Comparison of ENCODE assay signal across 15 mouse cellular contexts in the genomic region with DNA sequence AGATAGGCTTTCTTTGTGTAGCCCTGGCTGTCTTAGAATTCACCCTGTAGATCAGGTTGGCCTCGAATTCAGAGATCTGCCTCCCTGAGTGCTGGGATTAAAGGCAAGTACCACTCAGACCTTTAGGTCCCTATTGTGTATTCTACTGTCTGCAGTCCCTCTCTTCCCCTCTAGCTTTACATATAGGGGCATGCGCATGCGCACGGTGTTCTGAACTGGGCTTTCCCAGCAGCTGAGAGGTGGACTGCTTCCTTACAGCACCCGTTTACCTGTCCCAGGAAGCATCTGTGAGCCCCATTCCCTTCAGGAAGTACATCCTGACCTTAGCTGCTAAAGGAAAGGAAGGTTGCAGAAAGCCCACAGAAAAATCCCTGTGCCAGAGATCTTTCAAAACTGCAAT.
DNase-seq lines count a peak whose midpoint lies in the region; ATAC-seq and TF ChIP-seq lines count a peak whose summit lies in the region.
"Had no signal": no experiment of that assay in that cellular context is flagged by ENCODE, and none has a peak within 500 bp of the region (broad histone marks: within the 10 kb centered on the region; RNA-seq: fewer than 3 reads in every experiment).

No protein-coding gene starts in this region.

- H3K9me3 ChIP-seq in limb, embryonic 13.5 days, result no peaks in the 10 kb centered on the region
- no peaks in the 10 kb centered on the region for H3K9me3 ChIP-seq in limb, embryonic 10.5 days (replicated peaks)
- H3K9me3 ChIP-seq in intestine, postnatal 0 days (ENCODE audit: control insufficient read depth), result no peaks in the 10 kb centered on the region
- H3K9me3 ChIP-seq in midbrain, embryonic 13.5 days, result no peaks in the 10 kb centered on the region
- H3K9me3 ChIP-seq: embryonic facial prominence, embryonic 12.5 days; G1E; liver, embryonic 12.5 days had no signal

- no peak for ATAC-seq in limb, embryonic 13.5 days (ENCODE audit: low FRiP score, low read depth)
- no peak for ATAC-seq in intestine, postnatal 0 days
- ATAC-seq in midbrain, embryonic 13.5 days, result no peak

- 67% methylated on average over 5 of the region's 5 CpGs for WGBS in limb, embryonic 13.5 days
- 67% methylated on average over 5 of the region's 5 CpGs for WGBS in limb, embryonic 10.5 days
- WGBS in intestine, postnatal 0 days, result 47% methylated on average over 5 of the region's 5 CpGs
- WGBS in midbrain, embryonic 13.5 days, result 72% methylated on average over 5 of the region's 5 CpGs

- peak overlapping the region; percentile 90 for H3K4me2 ChIP-seq in limb, embryonic 13.5 days (replicated peaks)
- peak overlapping the region; percentile 76 for H3K4me2 ChIP-seq in intestine, postnatal 0 days (replicated peaks; ENCODE audit: low read depth)
- no peak overlapping the region for H3K4me2 ChIP-seq in midbrain, embryonic 13.5 days (replicated peaks)

- H3K4me1 ChIP-seq in limb, embryonic 13.5 days, result peaks cover 14% of the 10 kb centered on the region
- H3K4me1 ChIP-seq in limb, embryonic 10.5 days, result peaks cover 16% of the 10 kb centered on the region
- H3K4me1 ChIP-seq in intestine, postnatal 0 days (replicated peaks; ENCODE audit: control insufficient read depth, insufficient read depth, low read length), result peaks cover 9% of the 10 kb centered on the region; the same call in 1 of the 2 replicates
- peaks cover 12% of the 10 kb centered on the region for H3K4me1 ChIP-seq in midbrain, embryonic 13.5 days (replicated peaks)
- H3K4me1 ChIP-seq: embryonic facial prominence, embryonic 12.5 days had no signal

- H3K36me3 ChIP-seq in limb, embryonic 13.5 days, result no peaks in the 10 kb centered on the region
- H3K36me3 ChIP-seq in limb, embryonic 10.5 days, result no peaks in the 10 kb centered on the region
- no peaks in the 10 kb centered on the region for H3K36me3 ChIP-seq in intestine, postnatal 0 days (ENCODE audit: control insufficient read depth, insufficient read depth)
- no peaks in the 10 kb centered on the region for H3K36me3 ChIP-seq in midbrain, embryonic 13.5 days
- H3K36me3 ChIP-seq: embryonic facial prominence, embryonic 12.5 days; liver, embryonic 12.5 days had no signal

- peaks cover 46% of the 10 kb centered on the region for H3K27me3 ChIP-seq in limb, embryonic 13.5 days
- peaks cover 40% of the 10 kb centered on the region for H3K27me3 ChIP-seq in limb, embryonic 10.5 days (ENCODE audit: low read depth, poor library complexity, severe bottlenecking)
- no peaks in the 10 kb centered on the region for H3K27me3 ChIP-seq in intestine, postnatal 0 days (replicated peaks; ENCODE audit: control insufficient read depth, insufficient read depth, low read length)
- H3K27me3 ChIP-seq in midbrain, embryonic 13.5 days, result peaks cover 43% of the 10 kb centered on the region

- no peak overlapping the region for H3K27ac ChIP-seq in limb, embryonic 13.5 days
- H3K27ac ChIP-seq in limb, embryonic 10.5 days, result no peak overlapping the region
- 0 out of 2 replicates have a peak overlapping the region, but pooled peaks have one; percentile 68 for H3K27ac ChIP-seq in intestine, postnatal 0 days (ENCODE audit: low read depth, low read length)
- no peak overlapping the region for H3K27ac ChIP-seq in midbrain, embryonic 13.5 days
- H3K27ac ChIP-seq: embryonic facial prominence, embryonic 12.5 days; kidney, postnatal 0 days; liver, embryonic 12.5 days had no signal

- no peak overlapping the region for H3K9ac ChIP-seq in limb, embryonic 13.5 days
- no peak overlapping the region for H3K9ac ChIP-seq in intestine, postnatal 0 days (ENCODE audit: low read depth, low read length)
- H3K9ac ChIP-seq in midbrain, embryonic 13.5 days (replicated peaks), result no peak overlapping the region

- DNase-seq in limb, embryonic 10.5 days (ENCODE audit: low spot score), result no peak
- DNase-seq in ES-CJ7 (ENCODE audit: low read depth, low spot score), result peak; percentile 15
- peak; percentile 63 for DNase-seq in ZHBTc4 (ENCODE audit: low read depth, low spot score)
- no peak for DNase-seq in cerebellum, adult 18-20 months
- DNase-seq: adrenal gland, adult 2 months; layer of hippocampus, postnatal 36 days; midbrain, embryonic 14.5 days; thymus, adult 2 months had no signal

- H3K4me3 ChIP-seq in limb, embryonic 13.5 days, result no peak overlapping the region
- no peak overlapping the region for H3K4me3 ChIP-seq in limb, embryonic 10.5 days
- no peak overlapping the region for H3K4me3 ChIP-seq in intestine, postnatal 0 days (ENCODE audit: low read depth, low read length)
- H3K4me3 ChIP-seq in midbrain, embryonic 13.5 days (replicated peaks), result no peak overlapping the region

- no peak for TF ChIP-seq CTCF in intestine, postnatal 0 days (IDR thresholded peaks at IDR 0.05; ENCODE audit: low read depth)

Comparison
In these comparisons a context has a peak if more than half of its experiments do, and no peak if none do; other contexts are left out.
1. DNase-seq: peak in ES-CJ7 (single experiment) and ZHBTc4 (single experiment); none in limb, embryonic 10.5 days (single experiment) and cerebellum, adult 18-20 months (0 of 2).